ENCODE assay signal across 8 mouse cellular contexts in the genomic region with DNA sequence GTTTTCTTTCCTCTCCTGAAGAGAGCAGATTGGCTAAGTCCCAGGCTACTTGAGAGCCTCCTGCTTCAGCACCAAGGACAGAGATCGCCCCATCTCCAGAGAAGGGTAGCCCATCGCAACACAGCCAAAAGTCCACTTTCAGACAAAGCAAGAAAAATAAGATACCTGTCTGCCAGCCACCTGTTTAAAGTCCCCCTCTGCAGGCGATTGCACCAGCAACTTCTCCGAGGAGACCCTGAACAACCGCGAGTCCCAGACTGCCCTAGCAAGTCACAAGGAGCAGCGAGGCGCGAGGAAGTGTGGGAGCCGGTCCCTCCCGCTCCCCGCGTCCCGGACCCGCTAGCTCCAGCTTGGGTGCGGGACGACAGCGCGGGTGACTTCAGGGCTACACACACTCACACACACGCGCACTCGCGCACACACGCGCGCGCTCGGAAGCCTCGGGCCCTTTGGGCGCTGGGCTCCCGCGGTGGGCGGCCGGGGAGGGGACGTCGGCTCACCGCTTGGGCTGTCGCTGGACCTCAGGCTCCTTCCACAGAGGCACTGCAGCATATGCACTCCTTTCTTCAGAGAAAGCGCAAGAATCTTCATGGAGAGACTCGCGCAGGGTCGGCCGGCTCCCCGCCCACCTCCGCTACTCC.
DNase-seq lines count a peak whose midpoint lies in the region; ATAC-seq and TF ChIP-seq lines count a peak whose summit lies in the region.

No protein-coding gene starts in this region.

- peak; percentile 56 for ATAC-seq in intestine, embryonic 15.5 days
- ATAC-seq in liver, embryonic 14.5 days (ENCODE audit: insufficient read depth): no peak

- peaks cover 33% of the 10 kb centered on the region for H3K27me3 ChIP-seq in forebrain, embryonic 10.5 days (ENCODE audit: poor library complexity, severe bottlenecking)
- peaks cover 18% of the 10 kb centered on the region for H3K27me3 ChIP-seq in intestine, embryonic 15.5 days (replicated peaks)
- peaks cover 15% of the 10 kb centered on the region for H3K27me3 ChIP-seq in liver, embryonic 14.5 days (ENCODE audit: control insufficient read depth, insufficient read depth, low read length)

- DNase-seq in layer of hippocampus, adult 2 months (ENCODE audit: low spot score in 2 of 2): no peak
- DNase-seq in layer of hippocampus, adult 11-12 months (ENCODE audit: low spot score): no peak
- DNase-seq in adrenal gland, postnatal 10 days: peak; percentile 74
- DNase-seq in forebrain, embryonic 10.5 days (ENCODE audit: extremely low spot score, low spot score): peak; percentile 62
- DNase-seq in liver, embryonic 14.5 days (ENCODE audit: low read depth in 3 of 3, low spot score in 3 of 3): peak; percentile 3 to 9 (median 6)
- DNase-seq in retina, embryonic 14.5 days (ENCODE audit: low spot score): peak; percentile 77
- no peak for DNase-seq in layer of hippocampus, postnatal 14 days (ENCODE audit: low spot score in 2 of 2)

- H3K4me3 ChIP-seq in layer of hippocampus, adult 2 months: peak overlapping the region; percentile 65
- peak overlapping the region; percentile 73 for H3K4me3 ChIP-seq in forebrain, embryonic 10.5 days
- H3K4me3 ChIP-seq in intestine, embryonic 15.5 days (replicated peaks): peak overlapping the region; percentile 51
- peak overlapping the region in 1 of 2 experiments; percentile 30; a peak in 2 of 4 replicates for H3K4me3 ChIP-seq in liver, embryonic 14.5 days (ENCODE audit: insufficient read depth in 1 of 2, low read depth in 2 of 2, low read length in 2 of 2)

- no peak overlapping the region for H3K9ac ChIP-seq in intestine, embryonic 15.5 days
- no peak overlapping the region for H3K9ac ChIP-seq in liver, embryonic 14.5 days (replicated peaks)

- no peak for TF ChIP-seq CTCF in layer of hippocampus, adult 2 months (conservative IDR thresholded peaks at IDR 0.05)
- no peak for TF ChIP-seq CTCF in liver, embryonic 14.5 days (IDR thresholded peaks at IDR 0.05; ENCODE audit: low read depth)

- peak overlapping the region; percentile 95 for H3K4me2 ChIP-seq in intestine, embryonic 15.5 days (replicated peaks)
- peak overlapping the region; percentile 25 for H3K4me2 ChIP-seq in liver, embryonic 14.5 days (ENCODE audit: low read depth)

- H3K27ac ChIP-seq in layer of hippocampus, adult 2 months: no peak overlapping the region
- no peak overlapping the region for H3K27ac ChIP-seq in forebrain, embryonic 10.5 days
- no peak overlapping the region for H3K27ac ChIP-seq in intestine, embryonic 15.5 days
- H3K27ac ChIP-seq in liver, embryonic 14.5 days: no peak overlapping the region

- no peak for TF ChIP-seq EP300 in liver, embryonic 14.5 days (IDR thresholded peaks at IDR 0.05; ENCODE audit: low read depth)

- H3K4me1 ChIP-seq in forebrain, embryonic 10.5 days: peaks cover 15% of the 10 kb centered on the region
- peaks cover 10% of the 10 kb centered on the region for H3K4me1 ChIP-seq in intestine, embryonic 15.5 days (replicated peaks)
- no peaks in the 10 kb centered on the region for H3K4me1 ChIP-seq in liver, embryonic 14.5 days (replicated peaks; ENCODE audit: control insufficient read depth in 2 of 2, insufficient read depth in 2 of 2, low read length in 1 of 2)

- H3K9me3 ChIP-seq in forebrain, embryonic 10.5 days: no peaks in the 10 kb centered on the region
- no peaks in the 10 kb centered on the region for H3K9me3 ChIP-seq in intestine, embryonic 15.5 days
- no peaks in the 10 kb centered on the region for H3K9me3 ChIP-seq in liver, embryonic 14.5 days (ENCODE audit: control insufficient read depth, low read length)

- under 1% methylated on average over 45 of the region's 45 CpGs for whole genome bisulfite sequencing in forebrain, embryonic 10.5 days
- WGBS in intestine, embryonic 15.5 days: under 1% methylated on average over 45 of the region's 45 CpGs
- WGBS in liver, embryonic 14.5 days (ENCODE audit: insufficient replicate concordance): under 1% methylated on average over 45 of the region's 45 CpGs

- H3K36me3 ChIP-seq in forebrain, embryonic 10.5 days (replicated peaks): no peaks in the 10 kb centered on the region
- H3K36me3 ChIP-seq in intestine, embryonic 15.5 days: no peaks in the 10 kb centered on the region
- no peaks in the 10 kb centered on the region for H3K36me3 ChIP-seq in liver, embryonic 14.5 days (replicated peaks; ENCODE audit: control insufficient read depth, insufficient read depth, low read depth)

Comparison
In these comparisons a context has a peak if more than half of its experiments do, and no peak if none do; other contexts are left out.
1. DNase-seq: peak in adrenal gland, postnatal 10 days (single experiment), forebrain, embryonic 10.5 days (single experiment), liver, embryonic 14.5 days (3 of 3) and retina, embryonic 14.5 days (single experiment); none in layer of hippocampus, adult 2 months (0 of 2), layer of hippocampus, adult 11-12 months (single experiment) and layer of hippocampus, postnatal 14 days (0 of 2).